Mouse (Mus musculus) intestine, embryonic 16.5 days (tissue): ENCODE data around the gene Unc13d. TPM values are rescaled to one million over a fixed set of nuclear protein-coding genes. Genes with fewer than 3 reads are reported as not detected.

Source experiments
- ATAC-seq: fragments of 200-750 bp; cut with Nextera tagmentation; 2 replicates; pipeline ENCODE4 v1.8.0; 2017; ENCODE audit warnings: moderate TSS enrichment, moderate library complexity
- H3K27ac ChIP-seq: fragments of 300-500 bp; sonication (generic); 2 replicates; pipeline ENCODE4 v1.5.1; 2014; ENCODE audit warnings: mild to moderate bottlenecking, low read length
- H3K27me3 ChIP-seq: fragments of 300-500 bp; sonication (generic); replicated peaks from 2 replicates; pipeline ENCODE4 v1.6.1; 2014; ENCODE audit warnings: low read length, control low read depth, mixed read lengths; ENCODE audit not compliant: control insufficient read depth, insufficient read depth
- H3K36me3 ChIP-seq: fragments of 300-500 bp; sonication (generic); 2 replicates; pipeline ENCODE4 v1.6.1; 2014; ENCODE audit warnings: low read length, control low read depth; ENCODE audit not compliant: control insufficient read depth, insufficient read depth
- H3K4me1 ChIP-seq: fragments of 300-500 bp; sonication (generic); 2 replicates; pipeline ENCODE4 v1.6.1; 2014; ENCODE audit warnings: low read length, control low read depth, mixed read lengths; ENCODE audit not compliant: control insufficient read depth, insufficient read depth
- H3K4me2 ChIP-seq: fragments of 300-500 bp; sonication (generic); 2 replicates; pipeline ENCODE4 v1.6.1; 2014; ENCODE audit warnings: low read depth, low read length, control low read depth
- H3K4me3 ChIP-seq: fragments of 300-500 bp; sonication (generic); 2 replicates; pipeline ENCODE4 v1.5.1; 2014; ENCODE audit warnings: mild to moderate bottlenecking, low read length
- H3K9ac ChIP-seq: fragments of 300-500 bp; sonication (generic); 2 replicates; pipeline ENCODE4 v1.6.1; 2014; ENCODE audit warnings: low read depth, low read length
- H3K9me3 ChIP-seq: fragments of 300-500 bp; sonication (generic); 2 replicates; pipeline ENCODE4 v1.6.1; 2016; ENCODE audit warnings: low read length, control low read depth; ENCODE audit not compliant: control insufficient read depth
- WGBS: fragments of 180-500 bp; shearing (Covaris S2); extraction: QIAGEN DNeasy Blood & Tissue Kit; methylation state at CpG from one replicate; pipeline ENCODE4 v1.1.7; 2014; 5-methylcytosine and 5-hydroxymethylcytosine counted together
- polyA plus RNA-seq: library from polyadenylated mRNA; unstranded; fragments of >200 nt; fragmentation: Nextera tagmentation; extraction: Ambion mirVana; gene quantifications from 2 replicates; pipeline ENCODE4 v1.2.1, GENCODE M21; 2015

Gene Unc13d
- polyA plus RNA-seq, 1 experiment from 2014 or later: 7.5 TPM

- Histone ChIP-seq H3K9ac (peak overlapping the region; percentile 75), H3K27me3 (peaks cover 35% of the 10 kb centered on the region; the same call in 1 of the 2 replicates), H3K9me3 (no peaks in the 10 kb centered on the region), H3K4me2 (peak overlapping the region; percentile 81), H3K27ac (peak overlapping the region; percentile 51), H3K36me3 (no peaks in the 10 kb centered on the region), H3K4me3 (peak overlapping the region; percentile 63), H3K4me1 (peaks cover 48% of the 10 kb centered on the region)
- 1% methylated on average over 68 of the region's 70 CpGs for WGBS
- ATAC-seq: peak; percentile 36; the same call in 1 of the 2 replicates
These were observed 31.8 kb upstream of the Unc13d start for GRCm38 (mm10) chr11:116109441-116110081.

GRCm38 (mm10) chr11:116108464-116109137, 30.8 kb upstream of the Unc13d start:
- Histone ChIP-seq H3K4me2 (peak overlapping the region; percentile 81), H3K9ac (peak overlapping the region; percentile 54), H3K4me1 (peaks cover 57% of the 10 kb centered on the region), H3K4me3 (peak overlapping the region; percentile 63), H3K36me3 (no peaks in the 10 kb centered on the region), H3K9me3 (no peaks in the 10 kb centered on the region), H3K27me3 (peaks cover 35% of the 10 kb centered on the region; the same call in 1 of the 2 replicates), H3K27ac (no peak overlapping the region)
- ATAC-seq: no peak
- 16% methylated on average over 23 of the region's 23 CpGs for WGBS

DNA sequence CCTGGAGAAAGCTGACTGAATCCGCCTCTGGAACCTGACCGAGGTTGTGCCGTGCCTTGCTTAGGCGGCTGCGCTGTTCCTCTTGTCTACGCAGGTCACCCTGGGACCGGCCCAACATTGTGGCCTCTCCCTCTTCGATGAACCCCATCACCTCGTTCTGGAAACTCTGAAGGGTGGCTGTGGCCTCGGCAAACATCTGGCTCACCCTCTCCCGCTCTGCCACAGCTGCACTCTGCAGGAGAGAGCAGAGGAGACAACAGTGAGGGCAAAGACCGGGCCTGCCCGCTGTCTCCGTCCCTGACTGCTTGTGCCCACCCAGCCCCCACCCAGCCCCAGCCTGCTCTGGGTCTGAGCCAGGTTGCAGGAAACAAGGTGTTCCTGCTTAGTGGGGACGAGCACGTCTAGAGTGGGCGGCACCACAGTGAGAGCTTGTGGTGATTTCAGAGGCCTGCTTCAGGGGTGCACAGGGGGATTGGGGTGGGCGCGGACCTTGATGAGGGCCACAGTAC, 30.1 kb upstream of the Unc13d start:
- peak overlapping the region; percentile 81 for H3K4me2 ChIP-seq
- 32% methylated on average over 19 of the region's 19 CpGs for WGBS
- H3K27ac ChIP-seq: 0 out of 2 replicates have a peak overlapping the region, but pooled peaks have one; percentile 11
- H3K27me3 ChIP-seq: peaks cover 35% of the 10 kb centered on the region; the same call in 1 of the 2 replicates
- no peak for ATAC-seq
- H3K36me3 ChIP-seq: no peaks in the 10 kb centered on the region
- peaks cover 63% of the 10 kb centered on the region for H3K4me1 ChIP-seq
- H3K4me3 ChIP-seq: peak overlapping the region; percentile 63
- H3K9ac ChIP-seq: peak overlapping the region; percentile 54
- no peaks in the 10 kb centered on the region for H3K9me3 ChIP-seq

- H3K36me3 ChIP-seq: no peaks in the 10 kb centered on the region
- peak overlapping the region; percentile 54 for H3K9ac ChIP-seq
- no peak for ATAC-seq
- peak overlapping the region; percentile 81 for H3K4me2 ChIP-seq
- H3K9me3 ChIP-seq: no peaks in the 10 kb centered on the region
- 48% methylated on average over 13 of the region's 14 CpGs for WGBS
- H3K4me1 ChIP-seq: peaks cover 67% of the 10 kb centered on the region
- peak overlapping the region; percentile 63 for H3K4me3 ChIP-seq
- no peak overlapping the region for H3K27ac ChIP-seq
- peaks cover 35% of the 10 kb centered on the region; the same call in 1 of the 2 replicates for H3K27me3 ChIP-seq
These were observed 29.4 kb upstream of the Unc13d start for GRCm38 (mm10) chr11:116106963-116107776.

- Histone ChIP-seq H3K27me3 (peaks cover 35% of the 10 kb centered on the region; the same call in 1 of the 2 replicates), H3K4me1 (peaks cover 75% of the 10 kb centered on the region), H3K4me2 (peak overlapping the region; percentile 32), H3K27ac (no peak overlapping the region), H3K9me3 (no peaks in the 10 kb centered on the region), H3K9ac (peak overlapping the region; percentile 54; the same call in 1 of the 2 replicates), H3K4me3 (0 out of 2 replicates have a peak overlapping the region, but pooled peaks have one; percentile 6), H3K36me3 (no peaks in the 10 kb centered on the region)
- 26% methylated on average over 32 of the region's 32 CpGs for WGBS
- no peak; the same call in 1 of the 2 replicates for ATAC-seq
These were observed 28.6 kb upstream of the Unc13d start for GRCm38 (mm10) chr11:116106154-116106962.

DNA sequence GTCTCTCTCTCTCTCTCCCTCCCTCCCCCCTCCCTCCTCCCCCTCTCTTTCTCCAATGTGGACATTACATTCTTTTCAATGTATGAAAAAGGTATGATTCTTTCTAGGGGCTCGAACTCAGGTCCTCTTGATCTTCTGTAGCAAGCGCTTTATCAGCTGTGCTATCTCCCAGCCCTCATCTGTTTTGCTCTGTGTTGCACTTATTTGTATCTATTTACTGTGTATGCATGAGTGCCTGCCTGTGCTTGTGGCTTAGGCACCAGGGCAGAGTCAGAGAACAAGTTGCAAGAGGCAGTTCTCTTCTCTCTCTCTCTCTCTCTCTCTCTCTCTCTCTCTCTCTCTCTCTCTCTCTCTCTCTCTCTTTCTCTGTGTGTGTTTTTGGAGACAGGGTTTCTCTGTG, 27.3 kb upstream of the Unc13d start:
- peaks cover 29% of the 10 kb centered on the region; the same call in 1 of the 2 replicates for H3K27me3 ChIP-seq
- H3K9me3 ChIP-seq: no peaks in the 10 kb centered on the region
- H3K9ac ChIP-seq: no peak overlapping the region
- 91% methylated on average over 2 of the region's 2 CpGs for WGBS
- H3K4me3 ChIP-seq: no peak overlapping the region
- no peaks in the 10 kb centered on the region for H3K36me3 ChIP-seq
- peaks cover 84% of the 10 kb centered on the region for H3K4me1 ChIP-seq
- no peak overlapping the region for H3K4me2 ChIP-seq
- H3K27ac ChIP-seq: no peak overlapping the region
- ATAC-seq: no peak

DNA sequence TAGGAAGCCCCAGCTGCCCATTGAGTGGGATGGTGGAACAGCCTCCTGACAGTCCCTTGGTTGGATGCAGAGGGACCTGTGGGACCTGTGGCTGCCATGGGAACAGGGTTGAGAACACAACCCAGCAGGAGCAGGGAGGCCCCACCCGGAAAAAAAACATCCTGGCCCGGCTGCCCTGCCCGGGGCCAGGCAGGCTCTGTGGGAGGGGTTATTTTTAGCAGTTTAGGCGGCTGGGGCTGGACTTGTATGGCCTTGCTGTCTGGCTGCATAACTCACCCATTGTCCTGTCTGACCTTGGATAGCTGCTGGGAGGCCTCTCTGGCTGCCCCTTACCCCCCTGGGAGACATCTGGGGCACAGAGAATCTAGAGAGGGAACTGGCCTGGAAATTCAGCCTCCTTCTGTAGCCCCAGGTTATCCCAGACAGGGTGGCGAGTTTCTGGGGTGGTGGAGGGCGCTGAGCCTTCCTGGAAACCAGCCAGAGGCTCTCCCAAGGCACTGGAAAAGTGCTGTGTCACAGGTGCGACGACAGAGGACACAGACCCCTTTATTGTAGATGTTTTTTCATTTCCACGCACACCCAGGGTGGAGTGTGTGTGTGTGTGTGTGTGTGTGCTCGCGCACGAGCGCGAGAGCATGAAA, 26.4 kb upstream of the Unc13d start:
- WGBS: 37% methylated on average over 14 of the region's 14 CpGs
- H3K9ac ChIP-seq: peak overlapping the region; percentile 17; the same call in 1 of the 2 replicates

GRCm38 (mm10) chr11:116103572-116103971, 25.8 kb upstream of the Unc13d start:
- H3K9ac ChIP-seq: peak overlapping the region; percentile 17; the same call in 1 of the 2 replicates
- ATAC-seq: no peak

More for the DNA sequence above, 26.4 kb upstream of the Unc13d start:
- Histone ChIP-seq H3K4me3 (no peak overlapping the region), H3K27me3 (peaks cover 20% of the 10 kb centered on the region; the same call in 1 of the 2 replicates), H3K9me3 (no peaks in the 10 kb centered on the region), H3K36me3 (no peaks in the 10 kb centered on the region), H3K27ac (peak overlapping the region; percentile 70), H3K4me1 (peaks cover 80% of the 10 kb centered on the region), H3K4me2 (no peak overlapping the region)
- ATAC-seq: peak; percentile 68

More at GRCm38 (mm10) chr11:116103572-116103971, 25.8 kb upstream of the Unc13d start:
- Histone ChIP-seq H3K4me1 (peaks cover 79% of the 10 kb centered on the region), H3K36me3 (no peaks in the 10 kb centered on the region), H3K4me3 (no peak overlapping the region), H3K27ac (peak overlapping the region; percentile 70), H3K4me2 (no peak overlapping the region), H3K27me3 (peaks cover 15% of the 10 kb centered on the region; the same call in 1 of the 2 replicates), H3K9me3 (no peaks in the 10 kb centered on the region)
- 74% methylated on average over 12 of the region's 12 CpGs for WGBS
